Comparison of ENCODE assay signal across 11 mouse cellular contexts in the genomic region with DNA sequence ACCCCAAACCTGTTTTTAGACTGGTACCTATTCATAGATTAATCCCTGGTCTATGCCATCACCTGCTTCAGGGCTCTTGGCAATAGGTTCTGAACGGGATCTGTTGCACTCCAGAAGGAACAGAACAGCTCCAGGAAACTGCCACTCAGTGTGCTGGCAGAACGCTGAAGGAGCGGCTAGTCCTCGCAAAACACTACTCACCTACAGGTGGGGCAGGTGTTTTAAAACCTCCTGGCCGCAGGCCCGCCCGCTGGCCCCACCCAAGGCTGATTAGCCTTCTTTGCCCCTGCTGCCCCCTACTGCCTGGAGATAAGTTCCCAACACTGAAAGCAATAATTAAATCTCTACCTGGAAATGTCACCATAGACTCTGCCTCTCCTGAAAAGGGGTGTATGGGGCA. TPM values are rescaled to one million over a fixed set of nuclear protein-coding genes. Genes with fewer than 3 reads are reported as not detected.
A peak's percentile ranks its signal among the peaks of the same experiment; 100 is the strongest.
DNase-seq lines count a peak whose midpoint lies in the region; ATAC-seq and TF ChIP-seq lines count a peak whose summit lies in the region.
"Had no signal": no experiment of that assay in that cellular context is flagged by ENCODE, and none has a peak within 500 bp of the region (broad histone marks: within the 10 kb centered on the region; RNA-seq: fewer than 3 reads in every experiment).

A gene (minus strand): TSS at position 198 of the 400 bp plus-strand sequence.

- H3K4me3 ChIP-seq in midbrain, postnatal 0 days (ENCODE audit: low read depth, low read length), result no peak within 1 kb of the TSS
- no peak within 1 kb of the TSS for H3K4me3 ChIP-seq in midbrain, embryonic 14.5 days (replicated peaks; ENCODE audit: low read depth, low read length)
- H3K4me3 ChIP-seq in limb, embryonic 10.5 days, result no peak within 1 kb of the TSS
- H3K4me3 ChIP-seq: heart, embryonic 10.5 days; midbrain, embryonic 10.5 days had no signal

- TF ChIP-seq CTCF in midbrain, postnatal 0 days (IDR thresholded peaks at IDR 0.05), result peak; percentile 16; the same call in 1 of the 2 replicates

- 31% methylated on average over 7 of the region's 7 CpGs for WGBS in midbrain, postnatal 0 days
- WGBS in midbrain, embryonic 14.5 days, result 28% methylated on average over 7 of the region's 7 CpGs
- 30% methylated on average over 7 of the region's 7 CpGs for WGBS in limb, embryonic 10.5 days

- no peak for DNase-seq in midbrain, postnatal 0 days (ENCODE audit: low spot score)
- no peak for DNase-seq in midbrain, embryonic 14.5 days
- DNase-seq in cerebellum, postnatal 36 days, result peak; percentile 49 to 52
- peak; percentile 73 for DNase-seq in kidney, postnatal 10 days
- no peak for DNase-seq in limb, embryonic 10.5 days (ENCODE audit: low spot score)
- DNase-seq in embryo, embryonic 10.5 days (ENCODE audit: low spot score), result no peak
- DNase-seq: layer of hippocampus, adult 9-11 months; thymus, postnatal 14 days had no signal

- ATAC-seq in midbrain, postnatal 0 days (ENCODE audit: low FRiP score), result no peak
- ATAC-seq in midbrain, embryonic 14.5 days (ENCODE audit: low FRiP score, low TSS enrichment), result no peak
- ATAC-seq in megakaryocyte-erythroid progenitor cell, adult 5-6 weeks (replicated peaks; ENCODE audit: low FRiP score, low TSS enrichment, poor library complexity, severe bottlenecking), result 0 out of 2 replicates have a peak, but pooled peaks have one; percentile 30

- no peaks in the 10 kb centered on the region for H3K36me3 ChIP-seq in midbrain, postnatal 0 days (ENCODE audit: insufficient read depth, low read length)
- H3K36me3 ChIP-seq in midbrain, embryonic 14.5 days (ENCODE audit: control insufficient read depth, insufficient read depth, low read length), result no peaks in the 10 kb centered on the region
- no peaks in the 10 kb centered on the region for H3K36me3 ChIP-seq in limb, embryonic 10.5 days
- H3K36me3 ChIP-seq: heart, embryonic 10.5 days; midbrain, embryonic 10.5 days had no signal

- H3K9me3 ChIP-seq in midbrain, postnatal 0 days (ENCODE audit: low read length), result no peaks in the 10 kb centered on the region
- no peaks in the 10 kb centered on the region for H3K9me3 ChIP-seq in midbrain, embryonic 14.5 days (ENCODE audit: control insufficient read depth, low read length)
- no peaks in the 10 kb centered on the region for H3K9me3 ChIP-seq in limb, embryonic 10.5 days (replicated peaks)
- H3K9me3 ChIP-seq: heart, embryonic 10.5 days; midbrain, embryonic 10.5 days had no signal

- H3K9ac ChIP-seq in midbrain, postnatal 0 days (replicated peaks; ENCODE audit: low read length, poor library complexity, severe bottlenecking), result no peak within 1 kb of the TSS
- no peak within 1 kb of the TSS for H3K9ac ChIP-seq in midbrain, embryonic 14.5 days (replicated peaks; ENCODE audit: low read length)

- H3K27me3 ChIP-seq in midbrain, postnatal 0 days (ENCODE audit: insufficient read depth, low read length), result no peaks in the 10 kb centered on the region
- no peaks in the 10 kb centered on the region for H3K27me3 ChIP-seq in midbrain, embryonic 14.5 days (ENCODE audit: control insufficient read depth, insufficient read depth, low read length)
- H3K27me3 ChIP-seq in limb, embryonic 10.5 days (ENCODE audit: low read depth, poor library complexity, severe bottlenecking), result no peaks in the 10 kb centered on the region

- H3K4me2 ChIP-seq in midbrain, postnatal 0 days (ENCODE audit: low read depth, low read length, poor library complexity, severe bottlenecking), result no peak within 1 kb of the TSS
- no peak within 1 kb of the TSS for H3K4me2 ChIP-seq in midbrain, embryonic 14.5 days (ENCODE audit: low read length)

- H3K4me1 ChIP-seq in midbrain, postnatal 0 days (ENCODE audit: insufficient read depth, low read length), result no peaks in the 10 kb centered on the region
- H3K4me1 ChIP-seq in midbrain, embryonic 14.5 days (ENCODE audit: control insufficient read depth, insufficient read depth, low read length), result no peaks in the 10 kb centered on the region
- H3K4me1 ChIP-seq in limb, embryonic 10.5 days, result peaks cover 22% of the 10 kb centered on the region
- H3K4me1 ChIP-seq: heart, embryonic 10.5 days had no signal

- no peak within 1 kb of the TSS for H3K27ac ChIP-seq in midbrain, postnatal 0 days (ENCODE audit: low read depth, low read length)
- no peak within 1 kb of the TSS for H3K27ac ChIP-seq in midbrain, embryonic 14.5 days (replicated peaks; ENCODE audit: low read depth, low read length)
- H3K27ac ChIP-seq in limb, embryonic 10.5 days, result no peak within 1 kb of the TSS
- H3K27ac ChIP-seq: heart, embryonic 10.5 days; midbrain, embryonic 10.5 days had no signal

RNA-seq across cellular contexts. Expression of the gene that starts here (rescaled TPM):
- 0.57 and 0.77 TPM in 2 replicates for total RNA-seq in midbrain, postnatal 0 days (2014; rRNA removed)
- 0.26 and 0.31 TPM in 2 replicates for polyA plus RNA-seq in midbrain, postnatal 0 days (2015; fragmentation: Nextera tagmentation; extraction: Ambion mirVana)
- polyA plus RNA-seq in midbrain, embryonic 14.5 days (2014; fragmentation: Nextera tagmentation; extraction: Ambion mirVana), result 0.11 and 0.18 TPM in 2 replicates
- not detected in 2 replicates for total RNA-seq in megakaryocyte-erythroid progenitor cell, adult 5-6 weeks (2014; fragmentation: Nextera tagmentation)
- not detected in 2 replicates for total RNA-seq in megakaryocyte-erythroid progenitor cell, adult 5-6 weeks (2017)
- not detected in 2 replicates for polyA plus RNA-seq in limb, embryonic 10.5 days (2016; fragmentation: Nextera tagmentation; extraction: Ambion mirVana)
- polyA plus RNA-seq: midbrain, embryonic 10.5 days had no signal

Comparison
In these comparisons a context has a peak if more than half of its experiments do, and no peak if none do; other contexts are left out.
1. Peak in ATAC-seq in megakaryocyte-erythroid progenitor cell, adult 5-6 weeks; RNA of the gene not detected or under 1 TPM.
2. DNase-seq: peak in cerebellum, postnatal 36 days (2 of 2) and kidney, postnatal 10 days (single experiment); none in midbrain, postnatal 0 days (single experiment), midbrain, embryonic 14.5 days (single experiment), limb, embryonic 10.5 days (single experiment) and embryo, embryonic 10.5 days (single experiment).